Mouse (Mus musculus): ENCODE data around the gene Xdh. TPM values are rescaled to one million over a fixed set of nuclear protein-coding genes. Genes with fewer than 3 reads are reported as not detected.
"Not testable (repeated sequence)": the region's sequence is repeated elsewhere in the genome, so short reads cannot be mapped to it uniquely, and the experiment has no call there.

The Xdh gene
- polyA plus RNA-seq, 1 experiment from 2014 or later: 5.0 TPM

GRCm38 (mm10) chr17:73847399-73847798 is 102.6 kb downstream of the Xdh start:
- DNase-seq (ENCODE audit: low read depth, low spot score) (no peak), ATAC-seq (no peak)
- no peak for TF ChIP-seq CTCF (IDR thresholded peaks at IDR 0.05)
- no peaks in the 10 kb centered on the region for H3K27me3 ChIP-seq
- POLR2A ChIA-PET: no interaction called here
- CTCF ChIA-PET: no interaction called here
- in situ Hi-C loops (cut with MboI; ENCODE audit: low pct_unique_long_range_greater_than_20kb): no loop called here

- CTCF ChIA-PET: no interaction called here
- in situ Hi-C loops (cut with MboI; ENCODE audit: low pct_unique_long_range_greater_than_20kb): no loop called here
Observed at GRCm38 (mm10) chr17:73845632-73846031, 104.4 kb downstream of the Xdh start.

GRCm38 (mm10) chr17:73842963-73843362 is 107.0 kb downstream of the Xdh start:
- no peak for TF ChIP-seq CTCF (IDR thresholded peaks at IDR 0.05)
- CTCF ChIA-PET: no interaction called here
- in situ Hi-C loops (cut with MboI; ENCODE audit: low pct_unique_long_range_greater_than_20kb): no loop called here
- no peak for ATAC-seq
- no peak for DNase-seq (ENCODE audit: low read depth, low spot score)
- no peaks in the 10 kb centered on the region for H3K27me3 ChIP-seq
- POLR2A ChIA-PET: no interaction called here

More at GRCm38 (mm10) chr17:73845632-73846031, 104.4 kb downstream of the Xdh start:
- POLR2A ChIA-PET: no interaction called here
- DNase-seq (ENCODE audit: low read depth, low spot score) (no peak), ATAC-seq (no peak)
- no peak for TF ChIP-seq CTCF (IDR thresholded peaks at IDR 0.05)
- no peaks in the 10 kb centered on the region for H3K27me3 ChIP-seq

- H3K27me3 ChIP-seq; CTCF ChIA-PET; ATAC-seq; in situ Hi-C loops (cut with MboI; ENCODE audit: low pct_unique_long_range_greater_than_20kb); POLR2A ChIA-PET; DNase-seq (ENCODE audit: low read depth, low spot score): not testable (repeated sequence)
Observed at GRCm38 (mm10) chr17:73839876-73840275, 110.1 kb downstream of the Xdh start.

GRCm38 (mm10) chr17:73839086-73839835 is 110.7 kb downstream of the Xdh start:
- no peak for DNase-seq (ENCODE audit: low read depth, low spot score)
- ChIA-PET CTCF (no interaction called here), POLR2A (no interaction called here)
- H3K27me3 ChIP-seq: no peaks in the 10 kb centered on the region
- TF ChIP-seq CTCF (IDR thresholded peaks at IDR 0.05): no peak
- no peak for ATAC-seq
- in situ Hi-C loops (cut with MboI; ENCODE audit: low pct_unique_long_range_greater_than_20kb): no loop called here

GRCm38 (mm10) chr17:73837244-73837643 is 112.8 kb downstream of the Xdh start:
- ATAC-seq (no peak), DNase-seq (ENCODE audit: low read depth, low spot score) (no peak)
- TF ChIP-seq CTCF (IDR thresholded peaks at IDR 0.05): no peak
- in situ Hi-C loops (cut with MboI; ENCODE audit: low pct_unique_long_range_greater_than_20kb): no loop called here
- ChIA-PET CTCF (interaction anchor here (0.7 kb wide), 1 partner anchor 9 kb away, joined by 3 read pairs; no protein-coding TSS in a partner anchor), POLR2A (interaction anchor here (1.7 kb wide), 1 partner anchor 11 kb away, joined by 3 read pairs; no protein-coding TSS in a partner anchor)
- no peaks in the 10 kb centered on the region for H3K27me3 ChIP-seq

- ChIA-PET POLR2A (no interaction called here), CTCF (interaction anchor here (0.7 kb wide), 1 partner anchor 9 kb away, joined by 3 read pairs; no protein-coding TSS in a partner anchor)
- ATAC-seq (peak; percentile 65), DNase-seq (ENCODE audit: low read depth, low spot score) (no peak)
- H3K27me3 ChIP-seq: no peaks in the 10 kb centered on the region
- in situ Hi-C loops (cut with MboI; ENCODE audit: low pct_unique_long_range_greater_than_20kb): no loop called here
- no peak for TF ChIP-seq CTCF (IDR thresholded peaks at IDR 0.05)
Observed at GRCm38 (mm10) chr17:73836601-73837000, 113.4 kb downstream of the Xdh start.

Other genes with a start within 250 kb of the Xdh start
- 18.7 TPM for gene Galnt14, start 239.7 kb downstream of the Xdh start, polyA plus RNA-seq (2021)
- 2.8 TPM for gene Ehd3, start 146.1 kb downstream of the Xdh start, polyA plus RNA-seq (2021)
- not detected for gene Srd5a2, start 97.7 kb upstream of the Xdh start, polyA plus RNA-seq (2021)

Measured in Patski (cell line).